Mouse (Mus musculus): ENCODE results near the gene Scarb1. TPM values are rescaled to one million over a fixed set of nuclear protein-coding genes. Genes with fewer than 3 reads are reported as not detected.
A peak's percentile ranks its signal among the peaks of the same experiment; 100 is the strongest.

Scarb1 gene
- polyA plus RNA-seq, 1 experiment from 2014 or later: 50.8 TPM

DNA sequence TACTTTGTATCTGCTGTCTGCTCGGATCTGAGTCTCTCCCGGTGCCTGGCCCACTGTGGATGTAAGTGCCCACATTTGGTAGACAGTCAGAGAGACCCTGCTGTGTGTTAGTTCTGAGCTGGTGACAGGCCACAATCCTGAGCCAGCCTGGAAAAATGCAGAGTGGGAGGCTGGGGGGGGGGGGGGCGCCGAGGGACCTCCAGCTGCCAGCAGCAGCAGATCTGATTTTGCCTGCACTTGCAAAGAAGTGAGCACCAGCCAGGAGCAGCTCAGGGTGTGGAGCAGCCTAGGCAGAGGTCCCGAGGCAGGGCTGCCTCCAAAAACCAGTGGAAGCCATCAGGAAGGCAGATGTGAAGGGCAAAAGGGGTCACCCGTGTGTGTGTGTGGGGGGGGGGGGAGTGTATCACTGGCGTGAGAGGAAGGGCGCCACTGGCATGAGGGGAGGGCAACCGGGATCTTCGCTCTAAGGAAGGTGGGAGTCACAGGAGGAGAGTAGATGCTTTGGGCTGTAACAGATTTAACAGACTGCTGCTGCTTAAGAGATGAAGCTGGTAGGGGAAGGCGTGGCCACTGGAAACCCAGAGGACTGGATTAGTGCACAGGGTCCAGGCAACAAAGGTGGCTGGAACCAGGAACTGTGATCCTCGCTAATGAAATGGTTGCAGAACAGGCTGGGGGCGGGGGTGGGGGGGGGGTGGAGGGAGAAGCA lies 95.9 kb downstream of the Scarb1 start:
- Histone ChIP-seq H3K9ac (ENCODE audit: low read length) (no peak overlapping the region), H3K4me2 (ENCODE audit: low read length) (peak overlapping the region; percentile 54), H3K27me3 (replicated peaks; ENCODE audit: control insufficient read depth, insufficient read depth, low read length) (no peaks in the 10 kb centered on the region), H3K36me3 (ENCODE audit: control insufficient read depth, insufficient read depth, low read length) (no peaks in the 10 kb centered on the region), H3K9me3 (ENCODE audit: control insufficient read depth, low read length) (no peaks in the 10 kb centered on the region), H3K27ac (ENCODE audit: low read depth) (peak overlapping the region; percentile 69), H3K4me1 (replicated peaks; ENCODE audit: control insufficient read depth, insufficient read depth, low read length) (peaks cover 20% of the 10 kb centered on the region), H3K4me3 (ENCODE audit: low read depth, low read length) (peak overlapping the region; percentile 22; the same call in 1 of the 2 replicates)
- peak; percentile 57; the same call in 1 of the 2 replicates for ATAC-seq (replicated peaks; ENCODE audit: low FRiP score, low TSS enrichment, low read depth)
- no peak for DNase-seq (ENCODE audit: low spot score)
- 31% methylated on average over 11 of the region's 13 CpGs for WGBS

DNA sequence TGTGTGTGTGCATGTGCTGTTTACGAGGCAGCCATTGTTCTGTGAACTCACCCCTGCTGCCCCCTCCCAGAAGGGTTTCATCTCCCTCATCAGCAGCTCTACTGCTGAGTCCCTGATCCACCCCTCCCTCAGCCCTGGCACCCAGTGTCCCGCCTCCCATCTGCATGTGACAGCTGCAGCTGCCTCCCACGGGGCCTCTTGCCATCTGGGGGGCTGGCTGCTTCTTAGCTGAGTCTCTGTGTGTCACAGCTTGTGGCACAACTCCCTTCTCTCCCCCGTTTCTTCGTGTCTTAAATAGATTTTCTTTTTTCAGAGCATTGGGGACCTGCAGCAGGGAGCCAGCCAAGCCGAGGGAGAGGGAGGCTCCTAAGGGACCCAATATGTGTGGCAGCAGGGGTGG lies 97.0 kb downstream of the Scarb1 start:
- Histone ChIP-seq H3K9ac (ENCODE audit: low read length) (no peak overlapping the region), H3K4me1 (replicated peaks; ENCODE audit: control insufficient read depth, insufficient read depth, low read length) (peaks cover 20% of the 10 kb centered on the region), H3K4me3 (ENCODE audit: low read depth, low read length) (no peak overlapping the region), H3K27ac (ENCODE audit: low read depth) (no peak overlapping the region), H3K4me2 (ENCODE audit: low read length) (no peak overlapping the region), H3K27me3 (replicated peaks; ENCODE audit: control insufficient read depth, insufficient read depth, low read length) (no peaks in the 10 kb centered on the region), H3K36me3 (ENCODE audit: control insufficient read depth, insufficient read depth, low read length) (no peaks in the 10 kb centered on the region), H3K9me3 (ENCODE audit: control insufficient read depth, low read length) (no peaks in the 10 kb centered on the region)
- ATAC-seq (replicated peaks; ENCODE audit: low FRiP score, low TSS enrichment, low read depth) (no peak), DNase-seq (ENCODE audit: low spot score) (no peak)
- WGBS: 58% methylated on average over 6 of the region's 6 CpGs

DNA sequence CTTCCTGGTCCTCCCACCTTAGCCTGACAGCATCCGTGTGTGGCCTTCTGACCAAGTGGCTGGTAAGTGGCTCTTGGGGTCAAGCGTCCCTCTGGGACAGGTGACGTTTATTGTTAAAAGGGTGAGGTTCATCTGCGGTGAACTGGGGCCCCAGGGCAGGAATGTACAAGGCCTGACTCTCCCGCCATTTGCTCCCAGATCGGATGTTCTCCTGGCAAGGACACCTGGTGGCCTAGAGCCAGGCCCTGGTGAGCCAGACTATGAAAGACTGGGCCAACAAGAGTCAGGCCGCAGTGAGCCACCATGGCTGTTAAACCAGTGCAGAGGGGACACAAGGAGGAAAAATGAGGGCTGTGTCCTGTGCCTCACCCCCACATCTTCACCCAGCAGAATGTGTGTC lies 98.8 kb downstream of the Scarb1 start:
- no peaks in the 10 kb centered on the region for H3K9me3 ChIP-seq (ENCODE audit: control insufficient read depth, low read length)
- H3K27ac ChIP-seq (ENCODE audit: low read depth): no peak overlapping the region
- no peaks in the 10 kb centered on the region for H3K27me3 ChIP-seq (replicated peaks; ENCODE audit: control insufficient read depth, insufficient read depth, low read length)
- H3K36me3 ChIP-seq (ENCODE audit: control insufficient read depth, insufficient read depth, low read length): no peaks in the 10 kb centered on the region
- H3K4me1 ChIP-seq (replicated peaks; ENCODE audit: control insufficient read depth, insufficient read depth, low read length): peaks cover 20% of the 10 kb centered on the region
- H3K4me2 ChIP-seq (ENCODE audit: low read length): no peak overlapping the region
- ATAC-seq (replicated peaks; ENCODE audit: low FRiP score, low TSS enrichment, low read depth) (no peak), DNase-seq (ENCODE audit: low spot score) (no peak)
- WGBS: 67% methylated on average over 7 of the region's 7 CpGs
- H3K9ac ChIP-seq (ENCODE audit: low read length): no peak overlapping the region
- H3K4me3 ChIP-seq (ENCODE audit: low read depth, low read length): no peak overlapping the region

DNA sequence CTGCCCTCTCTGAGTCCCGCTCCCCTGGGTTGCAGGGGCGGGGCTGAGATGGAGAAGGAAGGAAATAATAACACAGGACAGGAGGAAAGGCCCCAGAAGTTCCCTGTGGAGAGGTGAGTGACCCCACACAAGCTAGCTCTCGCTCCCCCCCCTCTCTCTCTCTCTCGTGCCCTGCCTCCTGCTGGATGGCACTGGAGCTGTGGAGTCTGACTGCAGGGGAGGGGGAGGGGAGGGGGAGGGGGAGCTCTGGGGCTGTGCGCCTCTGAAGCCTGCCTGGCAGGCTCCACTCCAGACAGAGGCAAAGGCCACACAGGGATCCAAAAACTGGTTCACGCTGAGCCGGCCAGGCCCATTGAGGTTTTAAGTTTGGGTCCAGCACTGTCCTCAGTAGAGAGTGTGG lies 99.3 kb downstream of the Scarb1 start:
- Histone ChIP-seq H3K36me3 (ENCODE audit: control insufficient read depth, insufficient read depth, low read length) (no peaks in the 10 kb centered on the region), H3K9me3 (ENCODE audit: control insufficient read depth, low read length) (no peaks in the 10 kb centered on the region), H3K4me1 (replicated peaks; ENCODE audit: control insufficient read depth, insufficient read depth, low read length) (peaks cover 20% of the 10 kb centered on the region), H3K4me3 (ENCODE audit: low read depth, low read length) (no peak overlapping the region), H3K27ac (ENCODE audit: low read depth) (no peak overlapping the region), H3K9ac (ENCODE audit: low read length) (no peak overlapping the region), H3K4me2 (ENCODE audit: low read length) (no peak overlapping the region), H3K27me3 (replicated peaks; ENCODE audit: control insufficient read depth, insufficient read depth, low read length) (no peaks in the 10 kb centered on the region)
- DNase-seq (ENCODE audit: low spot score) (no peak), ATAC-seq (replicated peaks; ENCODE audit: low FRiP score, low TSS enrichment, low read depth) (no peak)
- WGBS: 32% methylated on average over 5 of the region's 7 CpGs

DNA sequence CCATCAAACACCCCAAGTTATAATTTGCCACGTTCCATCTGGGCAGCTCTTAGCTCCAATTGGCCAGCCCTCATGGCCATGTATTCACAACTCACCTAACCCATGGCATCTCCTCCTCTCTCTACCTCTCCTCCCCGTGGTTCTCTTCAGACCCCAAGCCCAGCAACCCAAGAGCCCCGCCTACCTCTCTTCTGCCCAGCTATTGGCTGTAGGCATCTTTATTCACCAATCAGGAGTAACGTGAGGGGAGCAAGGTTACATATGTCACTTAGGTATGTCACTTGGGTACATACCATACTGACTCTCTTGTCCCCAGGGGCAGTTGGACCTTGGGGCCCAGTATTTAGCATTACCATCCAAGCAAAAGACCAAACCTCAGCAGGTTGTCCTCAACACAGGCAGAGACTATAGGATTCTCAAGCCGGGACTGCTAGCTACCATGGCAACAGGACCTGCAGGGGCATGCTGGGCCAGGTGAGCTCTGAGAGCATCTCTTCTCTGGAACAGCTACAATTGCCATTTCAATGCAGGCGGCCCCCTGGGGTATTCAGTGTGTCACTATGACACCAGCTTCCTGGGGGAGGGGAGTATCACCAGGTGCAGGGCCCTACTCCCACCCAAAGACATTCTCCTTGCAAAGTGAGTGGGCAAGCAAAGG lies 100.6 kb downstream of the Scarb1 start:
- H3K4me1 ChIP-seq (replicated peaks; ENCODE audit: control insufficient read depth, insufficient read depth, low read length): peaks cover 11% of the 10 kb centered on the region
- no peak overlapping the region for H3K9ac ChIP-seq (ENCODE audit: low read length)
- no peak for ATAC-seq (replicated peaks; ENCODE audit: low FRiP score, low TSS enrichment, low read depth)
- H3K4me2 ChIP-seq (ENCODE audit: low read length): no peak overlapping the region
- no peak overlapping the region for H3K4me3 ChIP-seq (ENCODE audit: low read depth, low read length)
- H3K27me3 ChIP-seq (replicated peaks; ENCODE audit: control insufficient read depth, insufficient read depth, low read length): no peaks in the 10 kb centered on the region
- DNase-seq (ENCODE audit: low spot score): no peak
- 20% methylated on average over 6 of the region's 6 CpGs for WGBS
- H3K27ac ChIP-seq (ENCODE audit: low read depth): no peak overlapping the region
- H3K36me3 ChIP-seq (ENCODE audit: control insufficient read depth, insufficient read depth, low read length): no peaks in the 10 kb centered on the region
- H3K9me3 ChIP-seq (ENCODE audit: control insufficient read depth, low read length): no peaks in the 10 kb centered on the region

DNA sequence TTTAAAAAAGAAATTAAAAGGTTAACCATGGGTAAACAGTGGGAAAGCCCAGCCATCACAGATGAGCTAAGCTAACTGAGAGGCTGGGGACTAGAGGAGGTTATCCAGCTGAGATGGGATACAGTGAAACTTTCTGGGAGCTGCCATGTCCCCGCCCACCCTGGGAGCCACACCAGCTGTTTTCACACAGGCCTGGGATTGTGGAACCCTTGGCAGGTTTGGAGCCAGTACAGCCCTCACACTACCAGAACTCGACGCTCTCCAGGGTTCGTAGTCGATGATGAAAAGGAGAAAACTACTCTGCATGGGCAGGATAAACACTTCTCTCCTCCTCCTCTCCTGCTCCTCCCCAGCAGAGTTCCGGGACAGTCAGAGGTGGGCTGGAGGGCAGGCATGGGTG lies 105.0 kb downstream of the Scarb1 start:
- DNase-seq (ENCODE audit: low spot score): no peak
- 0 out of 2 replicates have a peak overlapping the region, but pooled peaks have one; percentile 2 for H3K27ac ChIP-seq (ENCODE audit: low read depth)
- ATAC-seq (replicated peaks; ENCODE audit: low FRiP score, low TSS enrichment, low read depth): peak; percentile 38; the same call in 1 of the 2 replicates
- no peaks in the 10 kb centered on the region for H3K27me3 ChIP-seq (replicated peaks; ENCODE audit: control insufficient read depth, insufficient read depth, low read length)
- no peaks in the 10 kb centered on the region for H3K9me3 ChIP-seq (ENCODE audit: control insufficient read depth, low read length)
- no peaks in the 10 kb centered on the region for H3K36me3 ChIP-seq (ENCODE audit: control insufficient read depth, insufficient read depth, low read length)
- H3K4me3 ChIP-seq (ENCODE audit: low read depth, low read length): no peak overlapping the region
- H3K4me2 ChIP-seq (ENCODE audit: low read length): no peak overlapping the region
- WGBS: 19% methylated on average over 6 of the region's 6 CpGs
- no peak overlapping the region for H3K9ac ChIP-seq (ENCODE audit: low read length)
- H3K4me1 ChIP-seq (replicated peaks; ENCODE audit: control insufficient read depth, insufficient read depth, low read length): no peaks in the 10 kb centered on the region

DNA sequence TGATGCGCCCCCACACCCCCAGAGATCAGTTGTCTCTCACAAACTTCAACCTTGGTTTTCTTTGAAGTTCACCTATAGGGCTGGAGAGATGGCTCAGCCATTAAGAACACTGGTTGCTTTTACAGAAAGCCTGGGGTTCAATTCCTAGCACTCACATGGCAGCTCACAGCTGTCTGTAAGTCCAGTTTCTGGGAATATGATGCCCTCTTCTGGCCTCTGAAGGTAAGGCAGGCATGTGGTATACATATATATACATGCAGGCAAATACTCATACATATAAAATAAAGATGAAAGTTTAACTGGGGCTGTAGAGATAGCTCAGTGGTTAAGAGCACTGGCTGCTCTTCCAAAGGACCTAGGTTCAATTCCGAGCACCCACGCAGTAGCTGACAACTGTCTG lies 105.5 kb downstream of the Scarb1 start:
- Histone ChIP-seq H3K9ac (ENCODE audit: low read length) (no peak overlapping the region), H3K4me1 (replicated peaks; ENCODE audit: control insufficient read depth, insufficient read depth, low read length) (no peaks in the 10 kb centered on the region)
- no peak for DNase-seq (ENCODE audit: low spot score)

DNA sequence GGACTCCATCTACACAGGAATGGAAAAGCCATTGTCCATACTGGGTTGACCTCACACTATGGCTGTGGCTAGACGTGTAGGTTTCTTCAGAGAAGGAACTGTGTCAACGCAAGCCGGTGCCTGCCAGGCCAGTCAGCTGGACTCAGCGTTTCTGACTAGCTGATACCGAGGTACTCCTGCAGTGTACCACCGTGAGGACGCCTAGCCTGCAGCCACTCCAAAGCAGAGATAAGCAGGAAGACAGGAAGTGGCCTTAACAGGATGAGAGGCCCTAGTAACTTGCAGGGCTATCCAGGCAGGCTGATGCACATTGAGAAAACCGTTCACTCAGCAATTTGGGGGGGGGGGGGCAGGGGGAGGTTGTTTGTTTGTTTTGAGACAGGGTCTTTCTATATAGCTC lies 106.5 kb downstream of the Scarb1 start:
- H3K4me1 ChIP-seq (replicated peaks; ENCODE audit: control insufficient read depth, insufficient read depth, low read length): no peaks in the 10 kb centered on the region
- DNase-seq (ENCODE audit: low spot score) (no peak), ATAC-seq (replicated peaks; ENCODE audit: low FRiP score, low TSS enrichment, low read depth) (no peak)
- WGBS: 56% methylated on average over 8 of the region's 8 CpGs
- H3K4me2 ChIP-seq (ENCODE audit: low read length): no peak overlapping the region
- H3K36me3 ChIP-seq (ENCODE audit: control insufficient read depth, insufficient read depth, low read length): no peaks in the 10 kb centered on the region
- H3K9me3 ChIP-seq (ENCODE audit: control insufficient read depth, low read length): no peaks in the 10 kb centered on the region
- no peaks in the 10 kb centered on the region for H3K27me3 ChIP-seq (replicated peaks; ENCODE audit: control insufficient read depth, insufficient read depth, low read length)
- H3K27ac ChIP-seq (ENCODE audit: low read depth): no peak overlapping the region
- H3K9ac ChIP-seq (ENCODE audit: low read length): no peak overlapping the region
- no peak overlapping the region for H3K4me3 ChIP-seq (ENCODE audit: low read depth, low read length)

More for the DNA sequence above, 105.5 kb downstream of the Scarb1 start:
- H3K4me3 ChIP-seq (ENCODE audit: low read depth, low read length): no peak overlapping the region
- no peaks in the 10 kb centered on the region for H3K9me3 ChIP-seq (ENCODE audit: control insufficient read depth, low read length)
- no peak overlapping the region for H3K27ac ChIP-seq (ENCODE audit: low read depth)
- 91% methylated on average over 3 of the region's 3 CpGs for WGBS
- no peaks in the 10 kb centered on the region for H3K27me3 ChIP-seq (replicated peaks; ENCODE audit: control insufficient read depth, insufficient read depth, low read length)
- no peak for ATAC-seq (replicated peaks; ENCODE audit: low FRiP score, low TSS enrichment, low read depth)
- H3K4me2 ChIP-seq (ENCODE audit: low read length): no peak overlapping the region
- H3K36me3 ChIP-seq (ENCODE audit: control insufficient read depth, insufficient read depth, low read length): no peaks in the 10 kb centered on the region

DNA sequence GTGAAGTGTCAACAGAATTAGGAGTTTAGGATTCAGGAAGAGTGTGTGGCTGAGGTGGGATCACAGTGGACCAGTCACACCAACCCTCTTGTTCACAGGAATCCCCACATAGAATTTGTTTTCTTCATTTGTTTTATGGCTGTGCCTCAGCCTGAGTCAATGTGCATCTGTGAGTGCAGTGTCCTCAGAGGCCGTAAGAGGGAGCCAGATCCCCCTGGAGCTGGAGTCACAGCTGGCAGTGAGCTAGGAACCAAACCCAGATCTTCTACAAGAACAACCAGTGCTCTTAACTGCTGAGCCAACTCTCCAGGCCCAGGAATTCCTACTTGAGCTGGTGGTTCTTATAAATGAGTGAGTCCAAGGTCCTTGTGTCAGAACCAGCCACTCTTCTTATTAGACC lies 107.4 kb downstream of the Scarb1 start:
- no peak overlapping the region for H3K4me3 ChIP-seq (ENCODE audit: low read depth, low read length)
- H3K36me3 ChIP-seq (ENCODE audit: control insufficient read depth, insufficient read depth, low read length): no peaks in the 10 kb centered on the region
- no peak overlapping the region for H3K4me2 ChIP-seq (ENCODE audit: low read length)
- DNase-seq (ENCODE audit: low spot score) (no peak), ATAC-seq (replicated peaks; ENCODE audit: low FRiP score, low TSS enrichment, low read depth) (no peak)
- no peaks in the 10 kb centered on the region for H3K4me1 ChIP-seq (replicated peaks; ENCODE audit: control insufficient read depth, insufficient read depth, low read length)
- H3K9ac ChIP-seq (ENCODE audit: low read length): no peak overlapping the region
- 90% methylated on average over 1 of the region's 1 CpGs for WGBS
- no peaks in the 10 kb centered on the region for H3K9me3 ChIP-seq (ENCODE audit: control insufficient read depth, low read length)
- no peaks in the 10 kb centered on the region for H3K27me3 ChIP-seq (replicated peaks; ENCODE audit: control insufficient read depth, insufficient read depth, low read length)
- H3K27ac ChIP-seq (ENCODE audit: low read depth): no peak overlapping the region
